Mouse (Mus musculus) lung, embryonic 14.5 days (tissue): ENCODE results near the gene Emp3. TPM values are rescaled to one million over a fixed set of nuclear protein-coding genes. Genes with fewer than 3 reads are reported as not detected.
A peak's percentile ranks its signal among the peaks of the same experiment; 100 is the strongest.
"Not testable (repeated sequence)": the region's sequence is repeated elsewhere in the genome, so short reads cannot be mapped to it uniquely, and the experiment has no call there.

Source experiments
- ATAC-seq: fragments of 200-750 bp; cut with Nextera tagmentation; 2 replicates; pipeline ENCODE4 v1.8.0; 2017; ENCODE audit warnings: mild to moderate bottlenecking, moderate TSS enrichment, moderate library complexity; ENCODE audit not compliant: insufficient read depth
- DNase-seq: peaks from one replicate; pipeline ENCODE4 v3.0.0-alpha.2; 2015
- H3K27ac ChIP-seq: fragments of 300-500 bp; sonication (generic); 2 replicates; pipeline ENCODE4 v1.5.1; 2014; ENCODE audit warnings: low read depth, mild to moderate bottlenecking, moderate library complexity
- H3K27me3 ChIP-seq: fragments of 300-500 bp; sonication (generic); 2 replicates; pipeline ENCODE4 v1.6.1; 2014; ENCODE audit warnings: low read length, control low read depth; ENCODE audit not compliant: insufficient read depth
- H3K36me3 ChIP-seq: fragments of 300-500 bp; sonication (generic); 2 replicates; pipeline ENCODE4 v1.6.1; 2014; ENCODE audit warnings: control low read depth; ENCODE audit not compliant: insufficient read depth
- H3K4me1 ChIP-seq: fragments of 300-500 bp; sonication (generic); 2 replicates; pipeline ENCODE4 v1.6.1; 2014; ENCODE audit warnings: antibody characterized with exemption, control low read depth; ENCODE audit not compliant: insufficient read depth
- H3K4me2 ChIP-seq: fragments of 300-500 bp; sonication (generic); 2 replicates; pipeline ENCODE4 v1.6.1; 2014; ENCODE audit warnings: mild to moderate bottlenecking
- H3K4me3 ChIP-seq: fragments of 300-500 bp; sonication (generic); 2 replicates; pipeline ENCODE4 v1.5.1; 2014; ENCODE audit warnings: low read depth, low read length
- H3K9ac ChIP-seq: fragments of 300-500 bp; sonication (generic); 2 replicates; pipeline ENCODE4 v1.6.1; 2014
- H3K9me3 ChIP-seq: fragments of 300-500 bp; sonication (generic); 2 replicates; pipeline ENCODE4 v1.6.1; 2016; ENCODE audit warnings: low read depth, low read length, control low read depth
- CTCF ChIP-seq: IDR thresholded peaks from 2 replicates; pipeline ENCODE4 v1.5.1; 2016; ENCODE audit warnings: antibody characterized with exemption, low read depth
- WGBS: fragments of 180-500 bp; shearing (Covaris S2); extraction: QIAGEN DNeasy Blood & Tissue Kit; methylation state at CpG from one replicate; pipeline ENCODE4 v1.1.7; 2014; 5-methylcytosine and 5-hydroxymethylcytosine counted together
- polyA plus RNA-seq: library from polyadenylated mRNA; unstranded; fragments of >200 nt; fragmentation: Nextera tagmentation; extraction: Ambion mirVana; gene quantifications from 2 replicates; pipeline ENCODE4 v1.2.1, GENCODE M21; 2014

Emp3 gene
- polyA plus RNA-seq, 1 experiment from 2014 or later = 174 TPM

DNA sequence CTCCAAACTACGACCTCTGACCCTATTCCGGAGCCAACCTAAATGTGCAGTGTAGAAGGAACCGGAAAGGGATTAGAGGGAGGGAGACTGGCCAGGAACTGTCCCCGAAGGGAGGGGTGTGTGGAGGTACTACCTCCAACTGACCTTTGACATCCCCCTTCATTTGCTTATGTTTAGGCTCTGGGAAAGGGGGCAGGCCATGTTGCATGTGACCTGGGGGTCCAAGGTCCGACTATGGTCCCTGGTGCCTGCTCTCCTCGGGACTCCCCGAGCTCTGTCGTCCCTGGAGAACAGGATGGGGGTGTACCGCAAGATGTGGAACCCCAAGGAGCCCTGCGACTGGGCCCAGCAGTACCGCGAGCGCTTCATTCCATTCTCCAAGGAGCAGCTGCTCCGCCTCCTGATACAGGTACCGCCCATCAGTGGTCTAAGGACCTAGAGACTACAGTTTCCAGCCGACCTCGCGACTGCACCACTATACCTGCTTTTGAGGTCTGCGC, 23.9 kb downstream of the Emp3 start:
- ATAC-seq (peak; percentile 69), DNase-seq (peak; percentile 77)
- Histone ChIP-seq H3K36me3 (no peaks in the 10 kb centered on the region), H3K4me3 (peak overlapping the region; percentile 49), H3K27ac (peak overlapping the region; percentile 81), H3K9ac (peak overlapping the region; percentile 69), H3K27me3 (no peaks in the 10 kb centered on the region), H3K4me2 (peak overlapping the region; percentile 96), H3K9me3 (no peaks in the 10 kb centered on the region), H3K4me1 (0 out of 2 replicates have a peak, but pooled peaks cover 6% of the 10 kb centered on the region)
- WGBS = 3% methylated on average over 19 of the region's 19 CpGs
- TF ChIP-seq CTCF = 0 out of 2 replicates have a peak, but pooled peaks have one; percentile 4

DNA sequence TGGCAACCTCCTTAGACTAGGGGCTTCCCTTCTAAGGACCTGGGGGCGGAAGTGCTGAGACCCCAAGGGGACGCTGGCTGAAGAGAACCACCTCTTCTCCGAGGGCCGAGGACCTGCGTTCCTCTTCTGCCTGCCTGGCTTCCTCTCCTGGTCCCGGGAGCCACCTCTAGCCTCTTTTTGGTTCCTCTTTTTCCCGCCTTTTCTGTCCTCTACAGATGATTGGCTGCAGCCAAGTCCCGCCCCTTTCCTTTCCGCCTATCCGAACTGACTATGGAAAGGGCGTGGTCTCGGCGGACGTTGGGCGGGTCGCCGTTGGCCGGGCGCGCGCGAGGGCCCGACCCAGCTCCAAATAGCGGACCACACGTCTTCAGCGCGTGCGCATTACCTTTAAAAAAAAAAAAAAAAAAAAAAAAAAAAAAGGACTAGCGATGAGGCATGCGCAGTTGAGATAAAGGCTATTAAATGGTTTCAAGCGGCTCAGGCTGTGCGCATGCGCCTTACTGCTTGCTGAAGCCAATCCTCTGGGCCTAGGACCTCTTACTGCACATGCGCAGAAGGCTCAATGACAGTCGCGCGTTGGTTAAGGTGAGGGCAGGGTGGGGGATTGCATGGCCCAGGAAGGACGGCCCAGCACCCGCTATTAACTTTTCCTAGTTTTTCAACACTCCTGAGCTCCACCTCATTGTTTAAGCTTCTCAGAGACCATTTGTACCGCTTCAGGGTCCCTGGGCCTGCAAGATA, 24.5 kb downstream of the Emp3 start, which contains the start of the genes Syngr4 and Tmem143:
Gene Syngr4 (minus strand): TSS at position 198 of the 741 bp plus-strand sequence.
Gene Tmem143 (plus strand): TSS at position 425 of the 741 bp plus-strand sequence.
- TF ChIP-seq CTCF = no peak
- Histone ChIP-seq H3K27ac (peak within 1 kb of the TSS; percentile 81), H3K4me3 (peak within 1 kb of the TSS; percentile 49), H3K9ac (peak within 1 kb of the TSS; percentile 69), H3K4me2 (peak within 1 kb of the TSS; percentile 96), H3K27me3 (no peaks in the 10 kb centered on the region), H3K9me3 (no peaks in the 10 kb centered on the region), H3K4me1 (0 out of 2 replicates have a peak, but pooled peaks cover 6% of the 10 kb centered on the region), H3K36me3 (no peaks in the 10 kb centered on the region)
- DNase-seq (peak; percentile 100), ATAC-seq (peak; percentile 87)
- WGBS = under 1% methylated on average over 40 of the region's 40 CpGs

DNA sequence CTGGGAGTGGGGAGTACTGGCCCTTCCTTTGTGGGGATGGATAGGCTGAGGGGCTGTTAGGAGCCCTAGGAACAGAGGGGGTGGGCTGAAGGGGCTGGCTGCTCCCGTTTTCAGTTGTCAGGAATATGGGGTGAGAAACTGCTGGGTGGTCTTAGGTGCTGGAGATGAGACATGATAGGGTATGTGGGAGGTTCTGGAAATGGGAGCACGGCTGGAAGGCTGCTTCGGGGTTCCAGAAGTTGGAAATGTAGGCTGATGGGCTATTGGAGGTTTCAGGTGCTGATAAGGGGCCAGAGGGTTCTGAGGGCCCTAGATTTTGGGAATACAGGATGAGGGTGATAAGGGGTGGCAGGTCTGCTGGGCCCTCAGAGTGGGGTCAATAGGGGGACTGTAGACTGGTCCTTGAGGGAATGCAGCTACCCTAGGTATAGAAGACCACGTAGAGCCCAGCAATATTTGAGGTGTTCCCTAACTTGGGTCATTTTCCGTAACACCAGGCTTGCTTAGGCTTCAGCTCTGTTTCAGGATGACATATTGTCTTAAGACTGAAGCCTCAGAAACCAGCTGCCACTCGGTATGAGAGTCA, 25.2 kb downstream of the Emp3 start:
- Histone ChIP-seq H3K27me3 (no peaks in the 10 kb centered on the region), H3K36me3 (no peaks in the 10 kb centered on the region), H3K27ac (peak overlapping the region; percentile 52; the same call in 1 of the 2 replicates), H3K9me3 (no peaks in the 10 kb centered on the region), H3K9ac (no peak overlapping the region), H3K4me3 (peak overlapping the region; percentile 49), H3K4me1 (0 out of 2 replicates have a peak, but pooled peaks cover 6% of the 10 kb centered on the region), H3K4me2 (peak overlapping the region; percentile 96)
- TF ChIP-seq CTCF = no peak
- DNase-seq = no peak
- ATAC-seq = 0 out of 2 replicates have a peak, but pooled peaks have one; percentile 29
- 61% methylated on average over 6 of the region's 6 CpGs for WGBS

DNA sequence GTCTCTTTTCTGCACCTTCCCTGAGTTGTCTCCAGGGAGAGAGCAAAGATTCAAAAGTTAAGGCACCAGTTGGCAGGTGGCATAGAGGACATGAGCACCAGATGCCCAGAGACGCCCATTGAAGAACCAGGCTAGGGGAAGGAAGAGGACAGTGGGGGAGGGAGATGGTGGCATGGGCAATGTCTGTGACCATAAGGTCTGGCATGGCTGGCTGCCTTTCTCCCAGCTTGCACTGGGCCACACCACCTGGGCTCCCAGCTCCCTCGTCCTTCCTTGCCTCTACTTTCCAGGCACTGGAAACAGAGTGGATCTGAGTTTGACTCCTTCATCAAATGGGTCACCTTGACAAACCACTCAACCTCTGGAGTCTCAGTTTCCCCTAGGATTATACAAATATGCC, 28.6 kb downstream of the Emp3 start:
- Histone ChIP-seq H3K9me3 (no peaks in the 10 kb centered on the region), H3K4me1 (0 out of 2 replicates have a peak, but pooled peaks cover 2% of the 10 kb centered on the region), H3K36me3 (no peaks in the 10 kb centered on the region), H3K9ac (no peak overlapping the region), H3K4me2 (no peak overlapping the region), H3K4me3 (no peak overlapping the region), H3K27me3 (no peaks in the 10 kb centered on the region), H3K27ac (no peak overlapping the region)
- ATAC-seq (no peak), DNase-seq (no peak)
- 77% methylated on average over 2 of the region's 2 CpGs for WGBS
- TF ChIP-seq CTCF = no peak

DNA sequence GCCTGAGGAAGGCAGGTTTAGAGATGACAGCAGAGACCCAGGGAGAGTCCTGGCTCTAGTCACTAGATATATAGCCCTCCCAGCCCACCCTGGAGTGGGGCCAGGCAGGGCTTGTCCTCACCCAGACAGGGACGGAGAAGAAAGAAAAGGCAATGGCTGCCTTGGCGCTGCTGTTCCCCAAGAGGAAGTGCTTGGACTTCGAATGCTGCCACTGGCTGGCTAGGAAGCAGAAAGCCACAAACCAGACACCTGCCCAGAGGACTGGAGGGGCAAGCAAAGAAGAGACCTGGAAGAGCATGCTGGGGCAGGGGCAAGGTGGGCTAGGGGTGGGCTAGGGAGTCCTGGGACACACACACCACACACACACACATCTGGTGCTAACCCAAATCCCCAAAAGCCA, 34.0 kb downstream of the Emp3 start:
- Histone ChIP-seq H3K9me3 (no peaks in the 10 kb centered on the region), H3K9ac (peak overlapping the region; percentile 31; the same call in 1 of the 2 replicates), H3K27ac (no peak overlapping the region), H3K4me1 (no peaks in the 10 kb centered on the region), H3K4me2 (no peak overlapping the region), H3K4me3 (no peak overlapping the region), H3K36me3 (peaks cover 40% of the 10 kb centered on the region), H3K27me3 (no peaks in the 10 kb centered on the region)
- TF ChIP-seq CTCF = no peak
- ATAC-seq = 0 out of 2 replicates have a peak, but pooled peaks have one; percentile 20
- 69% methylated on average over 3 of the region's 3 CpGs for WGBS
- DNase-seq = no peak

DNA sequence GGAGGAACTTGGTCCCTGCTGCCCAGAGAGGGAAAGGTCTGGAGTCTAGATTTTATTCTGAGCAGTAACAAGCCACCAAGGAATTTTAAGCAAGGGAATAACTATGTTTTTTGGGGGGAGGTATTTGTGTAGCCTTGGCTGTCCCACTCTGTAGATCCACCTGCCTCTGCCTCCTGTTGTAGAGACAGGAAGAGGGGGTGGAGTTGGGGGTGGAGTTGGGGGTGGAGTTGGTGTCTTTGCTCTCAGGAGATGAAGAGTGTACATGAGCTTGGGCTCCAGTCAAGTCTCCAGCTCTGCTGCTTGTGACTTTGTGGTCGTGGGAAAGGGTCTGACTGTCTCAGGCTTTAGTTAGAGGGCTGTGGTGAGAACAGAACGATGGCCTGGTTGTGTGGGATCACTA, 40.2 kb downstream of the Emp3 start:
- TF ChIP-seq CTCF = no peak
- Histone ChIP-seq H3K4me2 (no peak overlapping the region), H3K4me1 (no peaks in the 10 kb centered on the region), H3K9me3 (no peaks in the 10 kb centered on the region), H3K27ac (no peak overlapping the region), H3K9ac (no peak overlapping the region), H3K4me3 (no peak overlapping the region), H3K27me3 (no peaks in the 10 kb centered on the region), H3K36me3 (peaks cover 94% of the 10 kb centered on the region)
- ATAC-seq (no peak), DNase-seq (no peak)
- 89% methylated on average over 2 of the region's 2 CpGs for WGBS

DNA sequence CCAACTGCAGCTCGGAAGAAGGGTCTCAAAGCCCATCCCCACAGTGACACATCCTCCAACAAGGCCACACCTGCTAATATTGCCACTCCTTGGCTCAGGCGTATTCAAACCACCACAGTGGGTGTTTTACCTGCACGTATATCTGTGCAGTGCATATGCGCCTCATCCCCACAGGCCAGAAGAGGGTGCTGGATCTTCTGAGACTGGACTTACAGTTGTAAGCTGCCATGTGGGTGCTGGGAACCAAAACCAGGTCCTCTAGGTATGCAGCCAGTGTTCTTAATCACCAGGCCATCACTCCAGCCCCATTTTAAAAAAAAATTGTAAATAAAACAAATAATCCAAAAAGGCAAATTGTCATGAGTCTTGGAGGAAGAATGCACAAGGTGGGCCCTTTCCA, 40.7 kb downstream of the Emp3 start:
- H3K4me3 ChIP-seq = no peak overlapping the region
- no peaks in the 10 kb centered on the region for H3K9me3 ChIP-seq
- no peak overlapping the region for H3K9ac ChIP-seq
- 98% methylated on average over 4 of the region's 4 CpGs for WGBS
- no peak overlapping the region for H3K27ac ChIP-seq
- H3K4me2 ChIP-seq = no peak overlapping the region
- no peak for TF ChIP-seq CTCF
- DNase-seq = no peak
- peaks cover 94% of the 10 kb centered on the region for H3K36me3 ChIP-seq
- no peaks in the 10 kb centered on the region for H3K4me1 ChIP-seq
- H3K27me3 ChIP-seq = no peaks in the 10 kb centered on the region
- ATAC-seq = no peak

DNA sequence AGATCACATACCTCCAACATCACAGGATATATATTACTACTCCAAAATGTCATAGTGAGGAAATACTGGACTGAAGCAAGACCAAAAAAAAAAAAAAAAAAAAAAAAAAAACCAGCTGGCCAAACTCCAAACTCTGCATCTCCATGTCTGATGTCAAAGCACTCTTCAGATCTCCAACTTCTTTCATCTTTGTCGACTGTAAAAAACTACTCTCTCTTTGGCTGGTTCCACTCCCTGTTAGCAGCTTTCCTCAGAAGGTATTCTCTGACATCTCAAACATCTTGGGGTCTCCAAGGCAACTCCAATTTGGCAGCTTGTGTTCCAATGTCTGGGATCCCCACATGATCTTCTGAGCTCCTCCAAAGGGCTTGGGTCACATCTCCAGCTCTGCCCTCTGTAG, 42.9 kb downstream of the Emp3 start, which contains the start of gene Grin2d:
Gene Grin2d (minus strand): TSS at position 101 of the 400 bp plus-strand sequence.
- H3K4me2 ChIP-seq, ATAC-seq, H3K4me3 ChIP-seq, DNase-seq, H3K27ac ChIP-seq, H3K27me3 ChIP-seq, H3K9ac ChIP-seq, H3K9me3 ChIP-seq: not testable (repeated sequence)
- H3K36me3 ChIP-seq = peaks cover 90% of the 10 kb centered on the region
- peaks cover 12% of the 10 kb centered on the region; the same call in 1 of the 2 replicates for H3K4me1 ChIP-seq
- 79% methylated on average over 1 of the region's 1 CpGs for WGBS
